Mouse (Mus musculus): ENCODE results near the gene Babam2. TPM values are rescaled to one million over a fixed set of nuclear protein-coding genes. Genes with fewer than 3 reads are reported as not detected.

Babam2 gene
- polyA plus RNA-seq, 1 experiment from 2014 or later, result 30.2 TPM

DNA sequence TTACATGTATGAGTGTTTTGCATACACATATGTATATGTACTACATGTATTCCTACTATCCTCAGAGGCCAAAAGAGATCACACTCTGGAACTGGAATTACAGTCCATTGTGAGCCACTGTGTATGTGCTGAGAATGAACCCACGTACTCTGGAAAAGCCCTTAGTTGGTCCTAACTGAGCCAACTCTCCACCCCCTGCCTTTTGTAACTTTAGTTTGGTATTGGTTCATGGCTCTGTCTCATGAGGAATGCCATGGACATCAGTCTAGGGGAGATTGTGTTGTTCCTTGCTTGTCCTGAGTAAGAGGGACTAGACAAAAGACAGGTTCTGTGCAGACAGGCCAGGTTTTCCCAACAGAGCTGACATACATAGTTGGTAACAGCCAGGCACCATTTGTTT lies 177.1 kb downstream of the Babam2 start:
- no peak overlapping the region for H3K4me2 ChIP-seq (ENCODE audit: low read depth, severe bottlenecking)
- H3K9me3 ChIP-seq (ENCODE audit: control insufficient read depth, low read length), result no peaks in the 10 kb centered on the region
- H3K4me3 ChIP-seq (ENCODE audit: low read depth, low read length), result no peak overlapping the region
- no peaks in the 10 kb centered on the region for H3K36me3 ChIP-seq (ENCODE audit: control insufficient read depth, insufficient read depth, low read length)
- 83% methylated on average over 1 of the region's 1 CpGs for WGBS
- no peak overlapping the region for H3K9ac ChIP-seq (ENCODE audit: low read length)
- no peaks in the 10 kb centered on the region for H3K27me3 ChIP-seq (ENCODE audit: control insufficient read depth, insufficient read depth, low read length)
- DNase-seq (ENCODE audit: low spot score), result no peak
- ATAC-seq (ENCODE audit: insufficient number of reproducible peaks, low FRiP score, low TSS enrichment, low read depth), result no peak
- H3K27ac ChIP-seq (replicated peaks; ENCODE audit: low read depth, low read length), result no peak overlapping the region
- H3K4me1 ChIP-seq (ENCODE audit: control insufficient read depth, insufficient read depth, low read length), result no peaks in the 10 kb centered on the region

DNA sequence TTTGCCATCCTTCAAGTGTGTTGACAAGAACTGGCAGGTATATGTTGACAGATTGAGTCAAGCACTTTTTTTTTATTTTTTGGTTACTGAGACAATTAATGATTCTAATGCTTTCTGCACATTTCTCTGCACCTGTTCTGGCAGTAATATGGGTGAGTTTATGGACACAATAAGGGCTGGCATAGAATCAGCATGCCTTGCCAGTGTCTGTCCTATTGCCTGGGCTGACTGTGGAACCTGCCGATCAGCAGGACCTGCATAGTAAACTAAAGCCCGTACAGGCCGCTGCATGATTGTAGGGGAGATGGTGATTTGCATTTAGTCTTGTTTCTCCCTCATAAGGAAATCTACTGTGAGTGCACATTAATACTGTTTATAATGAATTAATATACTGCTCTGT lies 178.0 kb downstream of the Babam2 start:
- Histone ChIP-seq H3K4me3 (ENCODE audit: low read depth, low read length) (no peak overlapping the region), H3K4me2 (ENCODE audit: low read depth, severe bottlenecking) (no peak overlapping the region), H3K4me1 (ENCODE audit: control insufficient read depth, insufficient read depth, low read length) (no peaks in the 10 kb centered on the region), H3K27ac (replicated peaks; ENCODE audit: low read depth, low read length) (no peak overlapping the region), H3K27me3 (ENCODE audit: control insufficient read depth, insufficient read depth, low read length) (no peaks in the 10 kb centered on the region), H3K9me3 (ENCODE audit: control insufficient read depth, low read length) (no peaks in the 10 kb centered on the region), H3K36me3 (ENCODE audit: control insufficient read depth, insufficient read depth, low read length) (no peaks in the 10 kb centered on the region), H3K9ac (ENCODE audit: low read length) (no peak overlapping the region)
- DNase-seq (ENCODE audit: low spot score), result no peak
- ATAC-seq (ENCODE audit: insufficient number of reproducible peaks, low FRiP score, low TSS enrichment, low read depth), result no peak
- WGBS, result 77% methylated on average over 3 of the region's 3 CpGs

DNA sequence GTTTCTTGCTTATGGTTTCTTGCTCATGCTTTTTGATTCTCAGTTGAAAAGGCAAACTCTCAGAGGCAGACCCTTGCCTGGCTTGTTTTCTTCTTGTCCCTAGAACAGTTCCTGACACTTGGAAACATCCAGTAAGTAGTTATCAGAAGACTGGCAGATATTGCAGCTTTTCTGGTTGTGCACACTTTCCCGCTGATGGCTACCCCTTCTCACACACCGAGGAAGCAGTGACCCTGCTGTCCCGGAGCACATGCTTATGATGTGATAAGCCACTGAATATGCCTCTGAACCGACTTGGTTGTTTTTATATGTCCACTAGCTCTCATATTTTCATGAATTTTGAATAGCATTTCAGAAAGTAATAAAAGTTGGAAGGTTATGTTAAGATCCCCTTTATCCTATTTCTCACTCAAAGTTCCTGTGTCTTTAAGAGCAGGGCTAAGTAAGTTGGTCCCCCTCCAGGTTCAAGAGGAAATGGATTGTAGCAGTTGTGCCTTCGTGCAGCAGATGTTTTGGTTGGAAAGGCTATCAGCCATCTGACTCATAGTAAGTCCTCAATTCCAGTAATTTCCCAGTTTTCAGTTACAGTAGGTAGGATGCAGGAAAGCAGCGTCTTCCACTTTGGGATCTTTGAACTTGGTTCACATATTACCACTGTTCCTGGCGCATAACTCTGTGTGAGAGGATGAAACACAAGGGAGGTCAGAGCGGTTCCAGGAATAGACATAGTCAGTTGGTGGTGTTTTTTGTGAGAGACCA lies 178.9 kb downstream of the Babam2 start:
- ATAC-seq (ENCODE audit: insufficient number of reproducible peaks, low FRiP score, low TSS enrichment, low read depth) (no peak), DNase-seq (ENCODE audit: low spot score) (no peak)
- Histone ChIP-seq H3K4me1 (ENCODE audit: control insufficient read depth, insufficient read depth, low read length) (no peaks in the 10 kb centered on the region), H3K4me3 (ENCODE audit: low read depth, low read length) (no peak overlapping the region), H3K27me3 (ENCODE audit: control insufficient read depth, insufficient read depth, low read length) (no peaks in the 10 kb centered on the region), H3K4me2 (ENCODE audit: low read depth, severe bottlenecking) (no peak overlapping the region), H3K9me3 (ENCODE audit: control insufficient read depth, low read length) (no peaks in the 10 kb centered on the region), H3K36me3 (ENCODE audit: control insufficient read depth, insufficient read depth, low read length) (no peaks in the 10 kb centered on the region), H3K27ac (replicated peaks; ENCODE audit: low read depth, low read length) (no peak overlapping the region), H3K9ac (ENCODE audit: low read length) (no peak overlapping the region)
- 83% methylated on average over 8 of the region's 8 CpGs for WGBS

- H3K4me3 ChIP-seq (ENCODE audit: low read depth, low read length), result no peak overlapping the region
- no peaks in the 10 kb centered on the region for H3K36me3 ChIP-seq (ENCODE audit: control insufficient read depth, insufficient read depth, low read length)
- no peak overlapping the region for H3K27ac ChIP-seq (replicated peaks; ENCODE audit: low read depth, low read length)
- no peaks in the 10 kb centered on the region for H3K4me1 ChIP-seq (ENCODE audit: control insufficient read depth, insufficient read depth, low read length)
- H3K9me3 ChIP-seq (ENCODE audit: control insufficient read depth, low read length), result no peaks in the 10 kb centered on the region
- DNase-seq (ENCODE audit: low spot score) (no peak), ATAC-seq (ENCODE audit: insufficient number of reproducible peaks, low FRiP score, low TSS enrichment, low read depth) (no peak)
- H3K4me2 ChIP-seq (ENCODE audit: low read depth, severe bottlenecking), result no peak overlapping the region
- WGBS, result 68% methylated on average over 2 of the region's 2 CpGs
- H3K9ac ChIP-seq (ENCODE audit: low read length), result no peak overlapping the region
- H3K27me3 ChIP-seq (ENCODE audit: control insufficient read depth, insufficient read depth, low read length), result no peaks in the 10 kb centered on the region
Observed at GRCm38 (mm10) chr5:31880457-31880856, 183.0 kb downstream of the Babam2 start.

GRCm38 (mm10) chr5:31882297-31882696 lies 184.8 kb downstream of the Babam2 start:
- H3K4me3 ChIP-seq (ENCODE audit: low read depth, low read length), result no peak overlapping the region
- no peak overlapping the region for H3K9ac ChIP-seq (ENCODE audit: low read length)
- H3K4me1 ChIP-seq (ENCODE audit: control insufficient read depth, insufficient read depth, low read length), result no peaks in the 10 kb centered on the region
- no peak overlapping the region for H3K27ac ChIP-seq (replicated peaks; ENCODE audit: low read depth, low read length)
- ATAC-seq (ENCODE audit: insufficient number of reproducible peaks, low FRiP score, low TSS enrichment, low read depth) (no peak), DNase-seq (ENCODE audit: low spot score) (no peak)
- H3K27me3 ChIP-seq (ENCODE audit: control insufficient read depth, insufficient read depth, low read length), result no peaks in the 10 kb centered on the region
- no peaks in the 10 kb centered on the region for H3K9me3 ChIP-seq (ENCODE audit: control insufficient read depth, low read length)
- WGBS, result 86% methylated on average over 3 of the region's 3 CpGs
- H3K4me2 ChIP-seq (ENCODE audit: low read depth, severe bottlenecking), result no peak overlapping the region
- H3K36me3 ChIP-seq (ENCODE audit: control insufficient read depth, insufficient read depth, low read length), result no peaks in the 10 kb centered on the region

DNA sequence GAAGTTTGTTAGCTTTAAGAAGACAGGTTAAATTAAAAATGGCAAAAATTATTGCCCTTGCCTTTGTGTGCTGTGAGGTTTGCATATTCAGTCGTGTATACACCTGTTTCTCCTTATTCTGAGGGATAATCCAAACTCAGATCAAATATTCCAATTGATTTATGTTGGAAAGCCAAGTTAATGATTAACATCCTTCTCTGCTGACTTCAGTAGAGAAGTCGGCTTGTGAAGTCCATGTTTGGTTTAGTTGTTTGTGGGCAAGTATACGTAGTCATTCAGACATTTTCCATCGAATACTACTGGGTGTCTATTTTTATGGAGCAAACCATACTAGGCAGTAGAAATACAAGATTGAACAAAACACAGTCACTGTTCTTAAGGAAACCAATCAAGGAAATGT lies 187.5 kb downstream of the Babam2 start:
- no peaks in the 10 kb centered on the region for H3K9me3 ChIP-seq (ENCODE audit: control insufficient read depth, low read length)
- H3K36me3 ChIP-seq (ENCODE audit: control insufficient read depth, insufficient read depth, low read length), result no peaks in the 10 kb centered on the region
- no peak overlapping the region for H3K27ac ChIP-seq (replicated peaks; ENCODE audit: low read depth, low read length)
- H3K4me2 ChIP-seq (ENCODE audit: low read depth, severe bottlenecking), result no peak overlapping the region
- 84% methylated on average over 4 of the region's 4 CpGs for WGBS
- ATAC-seq (ENCODE audit: insufficient number of reproducible peaks, low FRiP score, low TSS enrichment, low read depth) (no peak), DNase-seq (ENCODE audit: low spot score) (no peak)
- H3K9ac ChIP-seq (ENCODE audit: low read length), result no peak overlapping the region
- no peaks in the 10 kb centered on the region for H3K27me3 ChIP-seq (ENCODE audit: control insufficient read depth, insufficient read depth, low read length)
- no peak overlapping the region for H3K4me3 ChIP-seq (ENCODE audit: low read depth, low read length)
- 0 out of 2 replicates have a peak, but pooled peaks cover 2% of the 10 kb centered on the region for H3K4me1 ChIP-seq (ENCODE audit: control insufficient read depth, insufficient read depth, low read length)

DNA sequence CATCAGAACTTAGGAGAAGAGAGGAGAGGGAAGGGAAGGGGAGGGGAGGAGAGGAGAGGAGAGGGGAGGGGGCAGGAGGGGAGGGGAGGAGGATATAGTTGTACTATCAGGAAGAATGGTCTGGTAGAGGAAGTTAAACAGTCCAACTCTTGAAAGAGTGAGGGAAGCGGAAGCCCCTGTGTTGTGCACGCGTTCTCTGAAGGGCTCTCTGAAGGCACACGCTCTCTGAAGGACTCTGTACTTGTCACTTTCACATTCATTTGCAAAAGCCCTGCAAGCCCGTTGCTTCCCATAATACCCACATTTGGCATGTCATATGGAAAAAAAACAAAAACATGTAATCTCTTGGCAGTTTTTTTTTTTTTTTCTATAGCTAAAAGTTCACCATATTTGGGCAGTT lies 190.1 kb downstream of the Babam2 start:
- Histone ChIP-seq H3K9me3 (ENCODE audit: control insufficient read depth, low read length) (no peaks in the 10 kb centered on the region), H3K4me2 (ENCODE audit: low read depth, severe bottlenecking) (no peak overlapping the region), H3K27me3 (ENCODE audit: control insufficient read depth, insufficient read depth, low read length) (no peaks in the 10 kb centered on the region), H3K9ac (ENCODE audit: low read length) (no peak overlapping the region), H3K27ac (replicated peaks; ENCODE audit: low read depth, low read length) (no peak overlapping the region), H3K4me1 (ENCODE audit: control insufficient read depth, insufficient read depth, low read length) (0 out of 2 replicates have a peak, but pooled peaks cover 2% of the 10 kb centered on the region), H3K36me3 (ENCODE audit: control insufficient read depth, insufficient read depth, low read length) (no peaks in the 10 kb centered on the region), H3K4me3 (ENCODE audit: low read depth, low read length) (no peak overlapping the region)
- WGBS, result 86% methylated on average over 5 of the region's 5 CpGs
- DNase-seq (ENCODE audit: low spot score), result no peak
- no peak for ATAC-seq (ENCODE audit: insufficient number of reproducible peaks, low FRiP score, low TSS enrichment, low read depth)

GRCm38 (mm10) chr5:31888341-31888740 lies 190.9 kb downstream of the Babam2 start:
- Histone ChIP-seq H3K4me2 (ENCODE audit: low read depth, severe bottlenecking) (no peak overlapping the region), H3K4me1 (ENCODE audit: control insufficient read depth, insufficient read depth, low read length) (0 out of 2 replicates have a peak, but pooled peaks cover 2% of the 10 kb centered on the region), H3K27ac (replicated peaks; ENCODE audit: low read depth, low read length) (no peak overlapping the region), H3K36me3 (ENCODE audit: control insufficient read depth, insufficient read depth, low read length) (no peaks in the 10 kb centered on the region), H3K4me3 (ENCODE audit: low read depth, low read length) (no peak overlapping the region), H3K9me3 (ENCODE audit: control insufficient read depth, low read length) (no peaks in the 10 kb centered on the region), H3K27me3 (ENCODE audit: control insufficient read depth, insufficient read depth, low read length) (no peaks in the 10 kb centered on the region), H3K9ac (ENCODE audit: low read length) (no peak overlapping the region)
- WGBS, result 95% methylated on average over 3 of the region's 3 CpGs
- no peak for ATAC-seq (ENCODE audit: insufficient number of reproducible peaks, low FRiP score, low TSS enrichment, low read depth)
- no peak for DNase-seq (ENCODE audit: low spot score)

DNA sequence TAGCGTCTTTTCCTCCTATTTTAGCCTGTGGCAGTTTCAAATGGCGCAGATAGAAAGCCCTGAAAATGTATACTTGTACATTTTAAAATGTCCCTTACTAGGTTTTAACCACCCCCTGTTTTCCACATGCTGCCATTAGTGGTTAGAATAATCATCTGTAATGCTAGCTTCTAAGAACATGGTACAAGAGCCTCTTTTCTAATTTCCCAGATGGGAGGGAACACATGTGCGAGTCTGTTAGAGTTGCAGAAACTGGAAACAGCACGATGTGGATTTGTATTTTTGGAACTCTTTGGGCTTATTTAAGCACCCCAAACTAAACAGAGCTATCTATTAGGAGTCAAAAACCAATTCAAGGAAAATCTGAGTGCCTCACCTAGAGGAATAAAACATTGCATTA lies 195.1 kb downstream of the Babam2 start:
- WGBS, result 81% methylated on average over 4 of the region's 4 CpGs
- Histone ChIP-seq H3K4me3 (ENCODE audit: low read depth, low read length) (no peak overlapping the region), H3K36me3 (ENCODE audit: control insufficient read depth, insufficient read depth, low read length) (no peaks in the 10 kb centered on the region), H3K4me1 (ENCODE audit: control insufficient read depth, insufficient read depth, low read length) (0 out of 2 replicates have a peak, but pooled peaks cover 2% of the 10 kb centered on the region), H3K9ac (ENCODE audit: low read length) (no peak overlapping the region), H3K9me3 (ENCODE audit: control insufficient read depth, low read length) (no peaks in the 10 kb centered on the region), H3K27ac (replicated peaks; ENCODE audit: low read depth, low read length) (no peak overlapping the region), H3K27me3 (ENCODE audit: control insufficient read depth, insufficient read depth, low read length) (no peaks in the 10 kb centered on the region), H3K4me2 (ENCODE audit: low read depth, severe bottlenecking) (no peak overlapping the region)
- ATAC-seq (ENCODE audit: insufficient number of reproducible peaks, low FRiP score, low TSS enrichment, low read depth) (no peak), DNase-seq (ENCODE audit: low spot score) (no peak)
